Mouse (Mus musculus): ENCODE results near the gene Add1. TPM values are rescaled to one million over a fixed set of nuclear protein-coding genes. Genes with fewer than 3 reads are reported as not detected.

Add1 gene
- total RNA-seq, 2 experiments from 2014 or later: 294 to 308 TPM

DNA sequence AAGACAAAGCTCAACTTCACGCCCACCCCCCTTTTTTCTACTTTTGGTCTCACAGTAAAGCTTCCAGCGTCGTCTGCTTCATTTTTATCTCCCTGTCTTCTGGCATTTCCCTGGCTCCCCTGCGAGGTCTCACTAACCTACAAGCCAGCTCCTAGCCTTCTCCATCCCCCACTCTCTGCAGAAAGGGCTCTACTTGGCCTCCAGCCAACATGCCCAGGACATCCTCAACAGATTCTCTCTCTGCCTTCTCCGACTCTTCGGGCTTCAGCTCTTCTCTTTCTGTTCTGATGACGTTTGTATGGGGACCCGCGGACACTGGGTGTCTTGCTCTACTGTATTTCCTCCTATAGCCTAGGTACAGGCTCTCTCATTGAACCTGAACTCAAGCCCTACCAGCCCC is 81.4 kb downstream of the Add1 start:
- intact Hi-C loops (cut with DNase I): loop anchor here (10.0 kb wide), 1 partner anchor 290 kb away; the partner anchor contains the start of gene Fam193a
- no peak for DNase-seq (ENCODE audit: extremely low spot score in 1 of 2, low spot score in 2 of 2)

DNA sequence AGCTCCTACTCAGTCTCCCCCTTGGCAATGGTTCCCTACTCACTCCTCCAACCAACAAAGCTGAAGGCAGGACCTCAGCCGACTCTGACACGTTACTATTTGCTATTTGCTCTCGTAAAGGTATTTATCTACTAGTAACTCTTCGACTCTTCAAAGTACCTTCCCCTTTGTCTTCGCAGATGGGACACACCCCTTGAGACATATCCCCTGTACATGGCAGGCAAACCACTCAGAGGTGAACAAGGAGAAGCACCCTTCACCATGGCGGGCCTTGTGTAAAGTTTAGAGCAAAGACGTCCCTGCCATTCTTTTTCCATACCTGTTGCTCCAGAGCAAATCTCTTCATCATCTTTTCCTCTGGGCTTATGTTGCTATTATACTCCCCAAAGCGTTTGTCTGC is 84.1 kb downstream of the Add1 start:
- no peak for DNase-seq (ENCODE audit: extremely low spot score in 1 of 2, low spot score in 2 of 2)
- intact Hi-C loops (cut with DNase I): loop anchor here (10.0 kb wide), 1 partner anchor 293 kb away; the partner anchor contains the start of gene Fam193a

DNA sequence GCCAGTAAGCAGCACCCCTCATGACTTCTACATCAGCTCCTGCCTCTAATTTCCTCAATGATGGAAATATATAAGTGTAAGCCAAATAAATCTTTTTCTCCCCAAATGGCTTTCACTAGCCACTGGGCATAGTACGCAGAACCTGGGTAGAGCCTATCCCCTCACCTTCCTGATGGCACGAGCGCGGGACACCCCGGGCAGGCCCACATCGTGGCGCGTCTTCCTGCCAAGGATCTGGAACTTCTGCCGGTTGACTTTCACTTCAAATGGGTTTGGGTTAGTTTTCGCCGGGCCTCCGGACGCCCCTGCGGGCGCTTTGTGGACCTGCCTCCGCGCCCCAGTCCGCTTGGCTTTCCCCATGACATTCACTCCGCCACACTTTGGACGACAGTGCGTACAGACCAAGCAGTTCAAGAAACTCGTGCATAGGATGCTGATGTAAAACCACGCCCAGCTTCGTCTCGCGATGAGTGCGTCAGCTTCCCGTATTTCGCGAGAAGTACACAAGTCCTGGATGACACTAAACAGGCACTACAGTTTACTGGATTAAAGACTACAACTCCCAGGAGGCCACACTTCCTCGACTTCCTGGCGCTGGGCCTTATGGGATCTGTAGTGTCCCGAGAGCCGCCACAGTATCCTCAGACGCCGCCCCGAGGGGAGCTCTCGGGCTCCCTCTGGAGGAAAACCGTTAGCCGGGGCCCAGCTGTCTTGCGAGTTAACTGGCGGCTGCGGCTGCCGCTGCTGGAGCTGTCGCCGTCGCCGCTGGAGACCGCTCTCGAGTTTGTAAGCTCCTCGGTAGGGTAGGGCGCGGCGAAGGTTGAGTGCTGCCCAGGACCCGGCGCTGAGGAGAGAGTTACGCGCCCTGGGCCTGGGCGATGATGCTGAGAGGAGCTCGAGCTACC is 86.5 kb downstream of the Add1 start, which contains the start of the genes Nop14 and Grk4:
Gene Nop14 (minus strand): TSS at position 463 of the 905 bp plus-strand sequence.
Gene Grk4 (plus strand): TSS at position 694 of the 905 bp plus-strand sequence.
- intact Hi-C loops (cut with DNase I): loop anchor here (5.0 to 10.0 kb wide), 3 partner anchors 97 to 382 kb away; partner anchors contain the start of genes Fam193a and Hgfac
- peak; percentile 99 to 100 for DNase-seq (ENCODE audit: extremely low spot score in 1 of 2, low spot score in 2 of 2)

DNA sequence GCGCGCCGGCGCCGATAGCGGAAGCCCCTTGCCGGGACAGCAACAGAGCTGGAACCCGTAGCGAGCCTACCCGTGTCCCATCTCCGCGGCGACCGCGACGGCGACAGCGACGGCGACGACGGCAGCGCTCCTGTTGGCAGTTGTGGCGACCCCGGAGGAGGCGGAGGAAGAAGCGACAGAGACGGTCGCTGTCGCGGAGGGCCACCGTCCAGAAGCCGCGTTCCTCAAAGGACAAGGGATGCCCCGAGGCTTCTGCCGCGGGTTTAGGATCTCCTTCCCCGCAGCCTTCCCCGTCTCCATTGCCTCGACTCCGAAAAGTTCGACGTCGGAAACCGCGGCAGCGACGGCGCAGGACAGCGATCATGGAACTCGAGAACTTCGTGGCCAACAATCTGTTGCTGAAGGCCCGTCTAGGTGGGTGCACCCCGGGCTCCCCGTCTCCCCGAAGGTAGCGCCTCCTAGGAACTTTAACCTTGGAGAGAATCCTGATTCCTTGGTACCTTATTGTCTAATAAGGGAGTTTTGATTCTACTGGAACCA is 87.2 kb downstream of the Add1 start:
- DNase-seq (ENCODE audit: extremely low spot score in 1 of 2, low spot score in 2 of 2): no peak
- intact Hi-C loops (cut with DNase I): loop anchor here (5.0 kb wide), 2 partner anchors 97 to 382 kb away; partner anchors contain the start of gene Hgfac

DNA sequence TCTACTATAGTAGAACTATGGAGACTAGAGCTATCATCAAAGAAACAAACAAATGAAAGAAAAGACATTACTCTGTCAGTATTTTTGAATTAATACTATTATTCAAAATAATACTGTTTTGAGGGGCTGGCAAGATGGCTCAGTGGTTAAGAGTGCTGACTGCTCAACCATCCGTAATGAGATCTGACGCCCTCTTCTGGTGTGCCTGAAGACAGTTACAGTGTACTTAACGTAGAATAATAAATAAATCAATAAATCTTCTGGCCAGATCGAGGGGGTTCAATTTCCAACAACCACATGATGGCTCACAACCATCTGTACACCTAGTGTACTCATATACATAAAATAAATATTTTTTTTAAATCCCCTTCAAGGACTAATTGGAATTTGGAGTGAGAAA is 88.4 kb downstream of the Add1 start:
- DNase-seq (ENCODE audit: extremely low spot score in 1 of 2, low spot score in 2 of 2): no peak
- intact Hi-C loops (cut with DNase I): loop anchor here (5.0 kb wide), 2 partner anchors 95 to 380 kb away; partner anchors contain the start of gene Hgfac

DNA sequence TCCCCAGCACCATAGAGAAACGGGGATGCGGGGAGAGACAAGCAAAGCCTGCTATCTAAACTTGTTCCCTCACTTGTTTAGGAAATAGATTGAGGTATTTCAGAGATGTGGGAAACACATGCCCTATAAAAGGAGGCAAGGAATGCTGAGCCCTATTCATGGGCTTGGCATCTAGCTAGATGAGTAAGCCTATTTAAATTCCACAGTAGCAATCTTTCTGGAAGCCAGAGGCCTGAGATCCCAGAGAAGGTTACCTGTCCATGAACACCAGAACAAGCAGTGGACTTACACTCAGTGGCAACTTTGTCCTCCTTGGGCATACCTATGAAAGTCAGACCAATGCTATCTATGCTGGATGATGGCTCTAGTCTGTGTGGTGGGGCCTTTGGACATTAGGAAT is 89.8 kb downstream of the Add1 start:
- DNase-seq (ENCODE audit: extremely low spot score in 1 of 2, low spot score in 2 of 2): no peak
- intact Hi-C loops (cut with DNase I): loop anchor here (5.0 kb wide), 2 partner anchors 94 to 379 kb away; partner anchors contain the start of gene Hgfac

DNA sequence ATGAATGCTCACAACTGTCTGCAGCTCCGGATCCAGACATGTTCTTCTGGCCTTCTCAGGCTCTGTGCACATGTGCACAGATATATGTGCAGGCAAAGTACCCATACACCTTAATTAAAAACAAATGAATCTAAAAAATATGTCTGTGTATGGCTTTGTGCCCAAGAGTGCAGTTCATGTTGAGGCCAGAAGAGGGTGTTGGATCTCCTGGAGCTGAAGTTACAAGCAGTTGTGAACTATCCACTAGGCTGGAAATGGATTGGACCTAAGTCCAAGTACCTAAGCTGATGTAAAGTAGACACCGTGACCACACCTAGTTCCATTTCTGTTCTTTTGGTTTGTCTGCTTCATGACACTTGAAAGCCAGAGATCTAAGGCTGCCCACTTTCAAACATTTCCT is 96.0 kb downstream of the Add1 start:
- no peak for DNase-seq (ENCODE audit: extremely low spot score in 1 of 2, low spot score in 2 of 2)
- intact Hi-C loops (cut with DNase I): no loop called here

DNA sequence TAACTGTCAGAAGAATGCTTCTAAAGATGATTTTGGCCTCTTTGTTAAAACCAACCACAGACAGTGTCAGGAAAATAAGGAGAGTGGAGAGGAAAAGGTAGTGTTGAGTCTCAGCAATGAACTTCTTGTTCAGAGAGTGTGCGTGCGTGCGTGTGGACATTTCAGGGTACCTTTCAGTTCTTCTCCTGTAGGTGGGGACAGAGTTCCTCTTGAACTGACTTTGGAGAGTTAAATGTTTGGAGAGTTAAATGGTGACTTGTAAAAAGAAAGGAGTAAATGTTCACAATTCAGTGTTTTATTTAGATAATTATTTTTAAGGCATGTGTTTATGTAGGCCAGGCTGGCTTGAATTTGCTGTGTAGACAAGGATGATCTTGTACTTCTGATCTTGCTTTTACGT is 96.8 kb downstream of the Add1 start:
- intact Hi-C loops (cut with DNase I): no loop called here
- DNase-seq (ENCODE audit: extremely low spot score in 1 of 2, low spot score in 2 of 2): no peak

Small RNA genes within 50 kb of the gene (microRNA-seq; reads per million reads assigned to microRNA genes)
- 1.7 reads per million for gene Mir7036b

Other genes starting within 250 kb of the Add1 start
- gene Rnf4, start 237.4 kb upstream of the Add1 start, total RNA-seq (2021): 10 to 100 TPM; 91.0 to 92.9 TPM
- gene Fam193a, start 203.7 kb upstream of the Add1 start, total RNA-seq (2021): 10 to 100 TPM; 47.7 to 50.8 TPM
- 10 to 100 TPM; 11.2 to 11.5 TPM for gene Tnip2, start 59.7 kb upstream of the Add1 start, total RNA-seq (2021)
- 1 to 10 TPM; 6.4 to 7.3 TPM for gene Sh3bp2, start 47.8 kb upstream of the Add1 start, total RNA-seq (2021)
- 10 to 100 TPM; 44.1 to 53.3 TPM for gene Mfsd10, start 63.5 kb downstream of the Add1 start, total RNA-seq (2021)
- 10 to 100 TPM; 18.3 to 21.7 TPM for gene Nop14, start 86.5 kb downstream of the Add1 start, total RNA-seq (2021)
- gene Grk4, start 86.7 kb downstream of the Add1 start, total RNA-seq (2021): 1 to 10 TPM; 4.1 to 4.8 TPM
- 10 to 100 TPM; 66.8 to 70.7 TPM for gene Htt, start 188.1 kb downstream of the Add1 start, total RNA-seq (2021)

Data from left cerebral cortex, postnatal 10 days (tissue).